Mouse (Mus musculus) liver (tissue): ENCODE data around the gene Ephx1.

Experiments used
- DNase-seq: peaks from one replicate; pipeline ENCODE4 v3.0.0-alpha.2; 2020; ENCODE audit warnings: mixed read lengths

Ephx1 gene

GRCm38 (mm10) chr1:180934467-180935419, 86.0 kb downstream of the Ephx1 start, which contains the start of gene Lefty1:
Gene Lefty1, plus strand, starts transcription at chr1:180935022.
- DNase-seq, result no peak

GRCm38 (mm10) chr1:180933659-180934058, 87.0 kb downstream of the Ephx1 start:
- DNase-seq, result no peak

GRCm38 (mm10) chr1:180931106-180931505, 89.6 kb downstream of the Ephx1 start:
- DNase-seq, result no peak

GRCm38 (mm10) chr1:180929599-180929998, 91.1 kb downstream of the Ephx1 start:
- DNase-seq, result no peak

GRCm38 (mm10) chr1:180926286-180926685, 94.4 kb downstream of the Ephx1 start:
- no peak for DNase-seq
